Mouse (Mus musculus) right cerebral cortex, postnatal 10 days (tissue): ENCODE results near the gene Psen2.

ENCODE experiments used
- DNase-seq, 2 experiments: peaks; one replicate each; pipeline ENCODE4 v3.0.0; 2021; ENCODE audit warnings: low spot score in 2 of 2

Gene Psen2

DNA sequence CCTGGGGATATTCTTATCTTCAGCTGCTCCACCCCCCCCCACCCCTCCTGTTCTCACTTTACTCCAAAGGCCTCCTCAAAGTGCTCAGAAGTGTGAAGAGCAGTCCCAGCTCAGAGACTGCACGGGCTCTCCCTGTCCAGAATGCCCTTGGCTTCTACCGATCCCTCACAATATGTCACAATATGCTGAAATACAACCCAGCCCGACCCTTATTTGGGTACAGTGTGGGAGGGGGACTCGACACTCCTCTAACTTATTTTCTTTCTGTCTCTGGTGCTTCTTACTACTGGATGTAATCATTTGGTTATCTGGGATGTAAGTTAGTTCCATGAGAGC, 63.6 kb downstream of the Psen2 start:
- no peak for DNase-seq

DNA sequence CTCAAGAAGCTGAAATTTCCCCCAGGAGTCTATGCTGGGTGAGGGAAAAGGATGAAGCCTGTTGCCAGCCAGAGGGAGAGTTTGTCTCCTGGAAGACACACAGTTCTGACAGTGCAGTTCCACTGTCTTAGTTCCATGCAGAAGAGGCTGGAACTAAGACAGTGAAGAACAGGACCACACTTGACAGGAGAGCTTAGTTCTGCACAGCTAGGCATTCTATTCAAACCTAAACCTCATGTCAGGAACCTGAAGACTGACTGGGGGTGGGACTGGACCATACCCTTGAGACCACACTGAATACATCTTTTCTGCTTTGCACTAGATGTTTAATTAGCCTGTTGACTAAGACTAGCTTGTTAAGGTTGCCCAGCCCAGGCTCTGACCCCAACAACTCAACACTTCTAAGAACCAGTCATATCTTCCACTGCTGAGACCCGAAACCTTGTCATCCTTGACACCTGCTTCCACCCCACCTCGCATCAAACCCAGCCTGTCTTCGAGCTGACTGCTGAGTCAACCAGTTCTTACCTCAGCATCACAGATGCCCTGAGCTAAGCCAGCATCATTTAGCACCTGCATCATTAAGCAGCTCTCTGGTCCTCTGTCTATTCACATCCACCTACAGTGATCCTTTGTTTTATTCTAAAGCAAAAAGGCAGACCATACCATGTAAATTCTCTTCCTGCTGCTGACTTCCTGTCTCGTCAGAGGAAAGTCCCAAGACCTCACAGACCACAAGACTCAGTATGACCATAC, 64.1 kb downstream of the Psen2 start, which contains the start of gene Coq8a:
TSS of gene Coq8a (minus strand) at position 644 of the 756 bp plus-strand sequence.
- no peak for DNase-seq

DNA sequence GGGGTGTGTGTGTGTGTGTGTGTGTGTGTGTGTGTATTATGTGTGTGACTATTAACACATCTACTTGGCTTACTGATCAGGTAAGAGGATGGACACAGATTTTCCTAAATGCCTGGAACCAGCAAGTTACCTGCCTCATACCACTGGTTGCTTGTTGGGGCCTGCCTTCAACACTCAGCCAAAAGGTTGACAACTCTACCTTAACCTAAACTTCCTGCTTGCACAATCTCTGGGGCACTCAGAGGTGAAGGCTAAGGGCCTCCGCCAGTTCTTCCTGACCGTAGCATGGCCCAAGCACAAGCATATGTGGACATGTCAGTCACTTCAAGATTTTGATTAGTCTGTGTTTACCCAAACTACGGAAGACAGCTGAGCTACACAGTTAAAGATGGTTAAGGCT, 65.3 kb downstream of the Psen2 start:
- no peak for DNase-seq

DNA sequence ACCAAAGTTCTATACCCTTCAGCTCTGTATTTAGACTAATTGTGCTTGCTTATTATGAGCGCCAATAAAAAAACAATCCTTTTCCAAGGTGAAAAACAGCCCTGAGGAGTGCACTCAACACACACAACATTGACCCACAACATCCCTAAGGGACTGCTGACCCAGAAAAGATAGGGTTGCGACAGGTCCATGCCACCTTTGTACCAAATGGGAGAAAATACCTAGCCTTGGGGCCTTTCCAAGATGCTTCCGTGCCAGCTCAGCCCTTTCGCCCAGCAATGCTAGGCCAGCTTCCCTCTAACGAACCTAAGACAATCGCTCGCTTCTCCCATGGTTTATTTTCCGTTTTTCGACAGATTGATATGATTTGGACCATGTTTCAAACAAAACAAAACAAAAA, 66.7 kb downstream of the Psen2 start:
- no peak for DNase-seq

DNA sequence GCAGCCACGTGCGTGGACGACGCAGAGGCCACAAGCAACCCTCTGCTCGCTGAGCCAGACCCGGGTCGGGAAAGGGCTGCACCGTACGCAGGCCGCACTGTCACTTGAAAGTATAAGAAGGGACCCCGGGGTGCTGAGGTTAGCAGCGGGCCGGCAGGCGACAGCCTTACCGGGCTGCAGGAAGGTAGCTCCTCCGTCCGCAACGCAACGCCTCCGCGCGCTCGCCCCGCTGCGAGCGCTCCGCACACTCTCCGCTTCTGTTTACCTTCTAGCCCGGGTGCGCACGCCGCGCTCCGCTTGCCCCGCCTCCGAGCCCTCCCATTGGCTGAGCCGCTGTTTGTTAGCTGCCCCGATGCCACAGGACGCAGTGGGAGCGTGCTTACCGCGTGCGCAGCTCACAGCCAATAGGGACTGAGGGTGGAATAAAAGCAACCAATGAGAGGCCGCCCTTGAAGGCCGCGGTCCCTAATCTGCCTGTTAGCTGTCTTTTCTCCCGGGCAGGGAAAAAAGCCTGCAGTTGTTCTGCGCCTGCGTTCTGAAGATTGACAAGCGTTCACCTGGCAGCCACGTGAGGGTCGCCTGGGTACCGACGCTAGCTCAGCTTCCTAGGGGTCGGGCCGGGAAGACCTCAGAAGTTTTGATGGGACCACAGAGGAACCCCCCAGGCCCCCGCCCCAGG, 67.4 kb downstream of the Psen2 start:
- peak; percentile 98 to 99 for DNase-seq

DNA sequence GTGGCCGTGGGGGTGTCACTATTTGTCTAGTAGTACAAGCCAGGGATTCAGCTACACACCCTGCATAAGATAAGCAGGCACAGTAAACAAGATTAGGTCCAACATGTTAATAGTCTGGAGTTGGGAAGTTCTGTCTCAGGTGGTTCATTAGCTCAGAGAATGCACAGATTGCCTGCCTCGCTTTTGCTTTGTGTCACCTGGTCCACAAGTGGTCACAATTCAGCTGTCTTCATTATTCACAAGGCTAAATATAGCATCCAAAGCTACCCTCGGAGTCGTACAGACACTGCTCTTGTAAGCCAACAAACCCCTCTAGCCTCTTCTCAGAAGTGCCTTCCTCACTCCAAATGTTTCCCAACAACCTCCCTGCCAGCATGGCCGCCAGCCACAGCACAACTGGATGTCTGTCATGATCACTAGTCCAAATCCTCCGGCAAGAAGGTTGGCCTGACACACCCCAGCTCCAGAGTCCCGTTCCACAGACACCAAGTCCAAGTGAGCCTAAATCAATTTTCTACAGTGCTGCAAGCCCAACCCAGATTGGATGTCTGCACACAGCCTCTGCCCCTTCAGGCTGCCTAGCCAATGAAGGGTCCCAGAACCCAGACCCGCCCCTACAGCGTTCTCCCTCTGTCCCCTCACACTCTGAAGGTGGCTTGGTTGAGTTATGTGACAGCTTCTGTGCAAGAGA, 68.3 kb downstream of the Psen2 start:
- DNase-seq: peak; percentile 29 to 36

DNA sequence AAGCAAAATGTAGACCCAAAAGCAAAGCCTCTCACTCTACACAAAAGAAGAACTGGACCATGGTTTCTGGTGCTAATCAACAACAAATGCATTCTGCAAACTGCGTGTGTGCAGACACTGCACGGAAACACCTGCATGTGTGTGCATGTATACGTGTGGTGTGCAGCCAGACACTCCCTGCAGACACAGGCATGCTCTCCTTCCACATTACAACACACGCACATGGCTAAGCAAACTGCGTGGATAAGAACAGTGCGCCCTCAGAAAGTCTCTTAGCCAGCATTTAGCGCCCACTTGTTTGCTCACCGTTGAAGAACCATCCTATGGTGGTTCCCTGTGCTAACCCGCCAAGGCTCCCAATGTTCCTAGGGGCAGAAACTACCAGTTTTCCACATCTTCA, 69.2 kb downstream of the Psen2 start:
- no peak for DNase-seq

DNA sequence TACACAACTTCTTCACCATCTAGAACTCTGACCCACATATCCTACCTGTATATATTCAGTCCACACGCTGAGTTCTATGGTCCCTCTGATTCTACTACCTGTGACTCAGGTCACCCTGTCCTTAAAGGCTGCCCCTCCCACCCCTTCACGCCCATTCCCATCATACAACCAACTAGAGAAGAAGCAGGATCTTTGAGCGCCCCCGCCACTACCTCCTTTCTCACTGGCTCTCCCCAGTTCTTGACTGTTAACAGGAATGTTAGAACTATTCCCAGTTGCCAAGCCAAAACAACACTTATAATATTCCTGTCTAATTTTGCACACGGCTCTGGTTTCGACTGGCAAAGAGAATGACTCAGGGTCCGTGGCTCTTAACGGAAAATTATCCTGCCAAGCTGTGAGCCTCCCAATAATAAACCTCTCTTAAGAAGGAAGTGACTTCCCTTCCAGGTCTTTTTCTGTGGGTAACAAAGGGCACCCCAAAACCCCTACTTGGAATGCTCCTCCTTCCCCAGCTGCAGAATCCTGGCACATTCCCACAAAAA, 69.8 kb downstream of the Psen2 start:
- DNase-seq: no peak

DNA sequence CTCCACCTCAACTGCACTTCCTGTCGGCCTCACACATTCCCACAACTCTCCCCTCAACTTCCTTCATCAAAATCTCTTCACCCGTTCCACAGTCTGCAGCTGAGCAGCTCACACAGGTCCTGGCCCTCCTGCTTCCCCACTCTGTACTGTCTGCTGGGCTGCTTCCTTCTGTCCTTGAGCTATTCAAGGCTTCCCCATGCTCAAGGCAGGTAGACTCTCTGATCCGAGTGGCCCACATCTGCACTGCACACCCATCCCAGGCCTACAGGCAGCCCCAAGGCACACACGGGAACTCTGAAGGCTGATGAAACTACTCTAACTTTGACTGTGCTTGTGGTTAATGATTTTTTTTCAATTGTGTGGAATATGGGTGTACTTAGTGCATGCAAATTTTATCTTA, 70.4 kb downstream of the Psen2 start:
- no peak for DNase-seq

DNA sequence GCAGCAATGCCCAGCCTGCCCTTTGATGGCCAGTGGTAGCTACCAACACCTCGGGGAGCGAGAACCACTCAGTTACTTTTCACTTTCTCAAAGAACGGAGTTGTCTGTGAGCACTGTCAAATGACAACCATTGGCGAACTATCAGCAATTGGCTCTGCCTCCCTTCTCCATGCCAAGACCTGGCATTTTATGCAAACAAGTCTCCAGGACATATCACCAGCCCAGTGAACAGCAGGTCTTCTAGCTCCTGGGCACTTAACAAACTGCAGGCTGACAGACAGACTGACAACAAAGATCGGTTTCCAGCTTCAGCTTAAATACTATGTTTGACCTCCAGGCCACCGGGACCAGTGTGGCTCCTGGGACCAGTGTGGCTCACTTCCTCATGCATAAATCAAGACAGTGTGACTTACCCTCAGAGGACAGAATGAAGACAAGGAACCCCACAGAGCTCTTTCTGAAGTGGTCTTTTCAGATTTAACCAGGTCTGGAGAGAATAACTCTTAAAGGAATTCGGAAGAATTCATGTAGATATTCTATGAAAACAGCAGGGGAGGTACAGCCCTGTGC, 71.5 kb downstream of the Psen2 start:
- no peak for DNase-seq

DNA sequence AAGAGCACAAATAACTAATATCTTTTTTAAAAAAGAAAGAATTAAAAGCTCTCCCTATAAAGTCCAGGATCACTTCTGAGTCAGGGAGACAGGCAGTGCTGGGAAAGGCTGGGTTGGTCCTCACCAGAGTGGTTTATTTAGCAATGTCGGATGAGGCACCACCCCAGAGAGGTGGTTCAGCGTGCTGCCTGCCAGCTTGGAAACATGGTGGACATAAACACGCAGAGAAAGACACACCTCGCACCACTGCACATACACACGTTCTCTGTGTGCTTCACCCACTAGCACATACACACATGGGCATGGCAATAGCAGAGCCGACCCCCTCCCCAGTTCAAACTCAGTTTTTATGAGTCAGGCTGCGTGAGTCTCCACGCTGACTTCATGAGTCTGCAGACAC, 72.1 kb downstream of the Psen2 start:
- no peak for DNase-seq

DNA sequence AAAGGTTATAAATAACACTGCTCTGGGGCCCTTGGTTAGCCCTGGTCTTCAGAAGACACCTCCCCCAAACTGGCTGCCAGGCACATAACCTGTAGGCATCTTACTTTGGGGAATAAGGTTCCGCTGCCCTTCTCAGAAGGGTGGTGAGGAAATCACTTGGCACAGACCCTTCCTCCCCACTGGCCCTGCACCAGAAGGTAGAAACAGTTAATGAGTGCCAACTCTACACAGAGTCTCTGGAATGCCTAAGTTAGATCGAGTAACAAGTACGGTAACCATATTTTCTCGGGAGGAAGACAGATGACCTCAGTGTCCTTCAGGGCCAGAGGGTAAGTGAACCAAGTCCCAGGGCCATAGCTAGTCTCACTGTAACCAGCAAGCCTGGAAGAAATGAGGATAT, 74.3 kb downstream of the Psen2 start:
- DNase-seq: no peak

DNA sequence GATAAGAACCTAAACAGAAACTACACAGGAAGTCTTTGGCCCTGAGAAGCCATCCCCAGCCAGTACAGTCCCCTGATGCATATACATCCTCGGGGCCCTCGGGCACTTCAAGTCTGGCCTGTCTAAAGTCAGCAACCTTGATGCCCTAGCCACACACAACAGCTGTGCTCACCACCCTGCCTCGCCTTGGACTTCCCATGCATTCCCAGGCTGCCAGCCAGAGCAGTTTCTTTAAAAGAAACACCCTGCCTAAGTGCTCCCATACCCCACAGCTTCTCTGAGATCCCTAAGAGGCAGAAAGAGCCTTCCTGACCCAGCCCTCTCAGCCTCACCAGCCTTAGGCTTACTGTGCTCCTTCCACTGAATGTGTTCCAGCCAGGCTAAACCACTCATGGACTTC, 76.9 kb downstream of the Psen2 start:
- DNase-seq: no peak

DNA sequence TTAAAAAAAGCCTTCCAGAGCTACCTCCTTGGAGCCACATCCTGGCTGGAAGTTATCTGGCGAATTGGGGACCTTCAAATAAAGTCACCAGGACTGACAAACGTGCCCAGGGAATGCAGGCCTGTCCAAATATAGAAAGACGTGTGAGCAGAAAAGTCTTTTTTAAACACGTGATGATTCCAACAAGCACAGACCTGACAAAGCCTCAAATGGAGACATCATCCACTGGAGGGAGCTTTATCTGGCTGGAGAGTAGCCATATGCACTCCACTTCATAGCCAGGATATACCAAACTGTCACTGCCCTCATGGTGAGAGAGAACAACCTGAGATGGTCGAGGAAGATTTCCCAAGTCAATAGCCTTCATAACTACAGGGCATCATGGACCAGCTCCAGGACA, 77.4 kb downstream of the Psen2 start:
- DNase-seq: no peak

DNA sequence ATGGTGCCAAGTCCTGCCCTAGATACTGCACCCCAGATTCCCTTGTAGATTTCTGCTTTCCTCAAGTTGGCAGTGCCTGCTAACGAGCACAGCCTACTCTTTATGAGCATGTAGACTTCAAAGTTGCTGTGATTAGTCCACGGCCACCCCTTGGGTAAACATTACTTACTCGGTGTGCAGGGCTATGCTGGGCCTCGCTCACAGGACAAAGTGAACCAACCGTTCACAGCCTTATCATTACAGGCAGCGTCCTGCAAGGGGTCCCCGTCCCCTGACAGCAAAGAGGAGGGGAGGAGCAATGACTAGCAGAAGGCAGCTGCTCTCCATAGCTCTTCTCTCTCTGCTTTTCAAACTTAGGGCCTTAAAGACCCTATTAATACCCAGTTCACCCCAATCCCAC, 78.5 kb downstream of the Psen2 start:
- DNase-seq: no peak

DNA sequence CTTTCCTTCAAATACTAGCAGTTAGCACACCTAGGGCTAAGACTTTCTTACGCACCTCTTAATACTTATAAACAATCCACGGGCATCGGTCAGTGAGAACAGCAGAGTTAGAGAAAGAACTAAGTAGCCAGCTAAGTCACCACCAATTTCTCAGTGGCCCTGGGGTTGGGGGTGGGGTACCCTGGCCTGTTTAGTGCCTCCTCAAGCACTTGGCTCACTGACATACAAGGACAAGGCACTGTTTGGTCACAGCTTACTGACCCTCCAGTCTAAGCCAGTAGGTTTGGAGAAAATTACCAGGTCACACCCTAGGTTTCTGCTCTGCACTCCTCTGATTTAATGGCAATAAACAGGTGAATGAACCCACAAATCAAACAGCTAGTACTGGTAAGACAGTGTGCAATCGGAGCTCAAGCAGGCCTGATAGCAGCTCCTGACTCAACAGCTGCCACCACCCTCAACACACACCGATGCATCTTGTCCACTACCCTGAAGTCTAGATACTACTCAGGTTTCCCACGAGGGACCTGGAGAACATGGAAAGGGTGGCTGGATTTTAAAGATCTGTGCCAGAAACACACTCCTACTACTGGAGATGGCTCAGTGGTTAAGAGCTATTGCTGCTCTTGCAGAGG, 79.6 kb downstream of the Psen2 start:
- DNase-seq: no peak

DNA sequence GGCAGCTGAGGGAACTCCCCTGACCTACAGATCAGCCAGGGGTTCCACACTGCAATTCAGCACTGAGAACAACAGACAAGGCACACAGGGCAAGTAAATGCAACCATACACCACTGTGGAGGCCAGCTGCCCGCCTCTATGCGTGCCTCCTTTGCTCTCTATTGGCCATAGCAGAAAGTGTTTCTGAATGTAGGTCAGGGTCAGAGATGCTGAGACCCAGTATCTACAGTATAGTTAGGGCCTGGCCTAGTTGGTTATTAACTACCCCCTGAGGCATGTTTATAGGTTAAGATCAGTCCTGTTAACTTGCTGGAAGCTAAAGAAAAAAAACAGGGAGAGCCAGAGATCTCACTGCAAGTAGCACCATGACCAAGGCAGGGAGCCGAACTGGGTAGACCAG, 80.5 kb downstream of the Psen2 start:
- no peak for DNase-seq

DNA sequence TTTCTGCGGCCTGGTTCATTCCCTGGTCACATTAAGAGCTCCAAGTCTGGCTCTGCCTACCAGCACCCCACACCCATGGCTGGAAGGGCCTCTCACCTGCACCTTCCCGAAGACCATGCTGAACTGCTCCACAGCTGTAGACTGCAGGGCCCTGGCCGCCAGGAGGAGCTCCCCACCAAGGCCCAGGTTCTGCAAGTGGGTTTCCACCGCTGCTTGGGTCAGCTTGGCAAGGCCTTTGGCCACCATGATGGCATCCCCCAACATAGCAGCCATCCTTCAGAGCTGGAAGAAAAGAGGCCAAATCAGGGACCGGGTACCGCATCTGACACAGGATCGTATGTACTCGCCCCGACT, 81.3 kb downstream of the Psen2 start:
- no peak for DNase-seq

DNA sequence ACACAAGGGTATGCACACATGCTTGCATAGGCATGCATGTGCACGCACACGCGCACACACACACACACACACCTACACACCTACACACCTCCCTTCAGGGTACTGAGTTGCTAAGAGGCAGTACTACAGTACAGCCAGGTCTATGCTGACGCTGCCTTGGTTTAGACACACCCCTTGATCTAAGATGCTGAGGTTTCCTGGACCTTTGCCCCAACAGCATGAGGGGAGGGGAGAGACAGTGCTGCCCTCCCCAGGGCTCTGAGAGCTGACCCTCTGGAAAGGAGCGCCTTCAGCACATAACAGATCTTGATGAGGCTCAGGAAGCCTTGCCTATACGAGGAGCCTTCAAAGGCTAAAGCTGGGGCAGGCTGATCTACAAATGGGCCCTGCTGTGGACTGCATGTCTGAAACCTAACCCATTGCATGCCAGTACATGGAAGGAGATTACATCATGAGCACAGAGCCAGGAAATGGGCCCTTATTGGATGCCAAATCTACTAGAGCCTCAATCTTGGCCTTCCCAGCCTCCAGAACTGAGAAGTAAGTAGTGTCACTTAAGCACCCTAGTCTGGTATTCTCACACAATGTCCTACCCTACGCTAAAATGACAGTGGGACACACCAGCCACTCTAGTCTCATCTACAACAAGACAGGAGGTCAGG, 81.8 kb downstream of the Psen2 start:
- DNase-seq: no peak

DNA sequence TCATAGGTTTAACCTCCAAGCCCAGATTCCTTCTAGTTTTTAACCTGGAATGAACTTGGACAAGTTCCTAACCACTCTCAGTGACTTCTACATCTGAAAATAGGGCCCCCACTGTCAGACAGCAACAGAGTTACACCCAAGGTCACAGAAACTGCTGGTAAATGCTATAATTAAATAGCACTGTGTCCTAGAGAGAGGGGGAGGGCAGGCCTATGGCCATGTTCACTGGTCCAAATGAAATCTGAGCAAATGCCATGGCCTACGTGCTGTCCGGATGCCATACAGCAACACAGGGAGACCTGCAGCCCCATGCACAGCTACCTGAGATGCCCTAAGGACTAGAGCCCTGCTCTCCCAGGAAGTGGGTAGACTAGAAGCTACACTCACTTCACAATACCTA, 83.4 kb downstream of the Psen2 start:
- DNase-seq: no peak

DNA sequence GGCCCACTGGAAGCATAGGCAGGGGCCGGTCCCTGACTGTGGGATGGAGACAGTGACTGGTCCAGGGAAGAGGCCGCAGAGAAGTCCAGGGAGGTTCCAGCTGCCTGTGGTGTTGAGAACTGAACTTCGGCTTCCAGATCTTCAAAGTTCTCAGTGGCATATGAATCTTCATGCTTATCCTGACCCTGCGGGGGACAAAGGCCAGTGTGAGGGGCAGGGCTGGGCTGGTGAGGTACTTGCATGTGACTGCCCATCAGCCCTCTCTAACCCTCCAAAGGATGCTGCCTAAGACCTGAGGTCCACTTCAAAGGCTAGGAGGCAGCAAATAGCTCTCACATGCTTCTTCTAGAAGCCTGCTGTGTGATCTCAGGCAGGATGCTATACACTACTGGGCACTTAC, 84.1 kb downstream of the Psen2 start:
- no peak for DNase-seq

DNA sequence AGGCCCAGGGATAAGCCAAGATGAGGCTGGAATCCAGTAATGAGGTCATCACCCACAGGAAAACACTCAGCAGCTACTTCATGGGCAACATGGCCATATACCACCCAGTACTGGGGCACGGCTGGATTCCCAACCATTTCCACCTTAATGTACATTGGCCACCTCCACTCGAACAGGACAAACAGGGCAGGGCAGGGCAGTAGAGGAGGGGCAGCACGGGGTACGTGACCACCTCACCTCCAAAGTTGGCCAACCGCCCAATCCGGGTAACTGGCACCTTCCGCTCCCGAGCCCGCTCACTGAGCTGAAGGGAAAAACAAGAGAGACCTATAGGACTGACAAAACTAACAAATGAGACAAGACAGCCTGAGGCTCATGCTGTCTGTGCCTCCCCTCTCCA, 84.9 kb downstream of the Psen2 start:
- DNase-seq: no peak
